Mouse (Mus musculus): ENCODE results near the gene Slc9a9.

GRCm38 (mm10) chr9:94839204-94839603, 169.5 kb downstream of the Slc9a9 start:
- no peak for TF ChIP-seq POLR2A (IDR thresholded peaks at IDR 0.05; ENCODE audit: insufficient read depth, low read depth, low read length)
- TF ChIP-seq CTCF (IDR thresholded peaks at IDR 0.05; ENCODE audit: insufficient read depth, low read depth, low read length): no peak

Data from olfactory bulb, adult 2 months (tissue).